Mouse (Mus musculus) forebrain, embryonic 13.5 days (tissue): ENCODE results near the gene Pla2g1b. TPM values are rescaled to one million over a fixed set of nuclear protein-coding genes. Genes with fewer than 3 reads are reported as not detected.
"Not testable (repeated sequence)": the region's sequence is repeated elsewhere in the genome, so short reads cannot be mapped to it uniquely, and the experiment has no call there.

Experiments
- ATAC-seq: fragments of 200-750 bp; cut with Nextera tagmentation; 2 replicates; pipeline ENCODE4 v1.8.0; 2017
- H3K27ac ChIP-seq: fragments of 300-500 bp; sonication (generic); 2 replicates; pipeline ENCODE4 v1.5.1; 2015; ENCODE audit warnings: inconsistent platforms, mild to moderate bottlenecking, moderate library complexity
- H3K27me3 ChIP-seq: fragments of 300-500 bp; sonication (generic); 2 replicates; pipeline ENCODE4 v1.6.1; 2015; ENCODE audit warnings: mild to moderate bottlenecking, inconsistent platforms
- H3K36me3 ChIP-seq: fragments of 300-500 bp; sonication (generic); 2 replicates; pipeline ENCODE4 v1.6.1; 2015; ENCODE audit warnings: mild to moderate bottlenecking, inconsistent platforms; ENCODE audit not compliant: poor library complexity, severe bottlenecking
- H3K4me1 ChIP-seq: fragments of 300-500 bp; sonication (generic); 2 replicates; pipeline ENCODE4 v1.6.1; 2015; ENCODE audit warnings: inconsistent platforms
- H3K4me2 ChIP-seq: fragments of 300-500 bp; sonication (generic); 2 replicates; pipeline ENCODE4 v1.6.1; 2015; ENCODE audit warnings: inconsistent platforms, mild to moderate bottlenecking, moderate library complexity
- H3K4me3 ChIP-seq: fragments of 300-500 bp; sonication (generic); 2 replicates; pipeline ENCODE4 v1.5.1; 2015; ENCODE audit warnings: mild to moderate bottlenecking, inconsistent platforms
- H3K9ac ChIP-seq: fragments of 300-500 bp; sonication (generic); 2 replicates; pipeline ENCODE4 v1.6.1; 2015; ENCODE audit warnings: mild to moderate bottlenecking, inconsistent platforms
- H3K9me3 ChIP-seq: fragments of 300-500 bp; sonication (generic); replicated peaks from 2 replicates; pipeline ENCODE4 v1.6.1; 2016; ENCODE audit warnings: inconsistent platforms
- WGBS: fragments of 180-500 bp; shearing (Covaris S2); methylation state at CpG from one replicate; pipeline ENCODE4 v1.1.7; 2015; 5-methylcytosine and 5-hydroxymethylcytosine counted together
- polyA plus RNA-seq: library from polyadenylated mRNA; unstranded; fragments of >200 nt; fragmentation: Nextera tagmentation; extraction: Ambion mirVana; gene quantifications from 2 replicates; pipeline ENCODE4 v1.2.1, GENCODE M21; 2015

Pla2g1b gene
- polyA plus RNA-seq, 1 experiment from 2014 or later, result not detected

GRCm38 (mm10) chr5:115488841-115489698 lies 23.0 kb downstream of the Pla2g1b start:
- WGBS, result under 1% methylated on average over 39 of the region's 39 CpGs
- Histone ChIP-seq H3K4me1 (peaks cover 29% of the 10 kb centered on the region), H3K9ac (peak overlapping the region; percentile 74), H3K9me3 (no peaks in the 10 kb centered on the region), H3K27ac (peak overlapping the region; percentile 100), H3K36me3 (no peaks in the 10 kb centered on the region), H3K27me3 (no peaks in the 10 kb centered on the region; the same call in 1 of the 2 replicates), H3K4me3 (peak overlapping the region; percentile 37), H3K4me2 (peak overlapping the region; percentile 71)
- peak; percentile 83 for ATAC-seq

- Histone ChIP-seq H3K4me1 (peaks cover 24% of the 10 kb centered on the region), H3K4me2 (peak overlapping the region; percentile 71), H3K9me3 (no peaks in the 10 kb centered on the region), H3K9ac (peak overlapping the region; percentile 81), H3K27ac (peak overlapping the region; percentile 100), H3K4me3 (peak overlapping the region; percentile 37), H3K27me3 (no peaks in the 10 kb centered on the region; the same call in 1 of the 2 replicates), H3K36me3 (no peaks in the 10 kb centered on the region)
- WGBS, result under 1% methylated on average over 50 of the region's 50 CpGs
- ATAC-seq, result peak; percentile 79
Measured at GRCm38 (mm10) chr5:115489699-115490637, 23.9 kb downstream of the Pla2g1b start.

GRCm38 (mm10) chr5:115490638-115491000 lies 24.6 kb downstream of the Pla2g1b start:
- no peaks in the 10 kb centered on the region for H3K36me3 ChIP-seq
- H3K9ac ChIP-seq, result no peak overlapping the region
- H3K9me3 ChIP-seq, result no peaks in the 10 kb centered on the region
- no peak overlapping the region for H3K4me3 ChIP-seq
- H3K27ac ChIP-seq, result peak overlapping the region; percentile 61
- H3K27me3 ChIP-seq, result no peaks in the 10 kb centered on the region; the same call in 1 of the 2 replicates
- H3K4me1 ChIP-seq, result peaks cover 24% of the 10 kb centered on the region
- WGBS, result 12% methylated on average over 8 of the region's 8 CpGs
- ATAC-seq, result no peak
- peak overlapping the region; percentile 71 for H3K4me2 ChIP-seq

GRCm38 (mm10) chr5:115491076-115491475 lies 25.0 kb downstream of the Pla2g1b start:
- no peak overlapping the region for H3K9ac ChIP-seq
- H3K4me3 ChIP-seq, result no peak overlapping the region
- ATAC-seq, result no peak
- H3K4me1 ChIP-seq, result peaks cover 24% of the 10 kb centered on the region
- H3K27ac ChIP-seq, result peak overlapping the region; percentile 61; the same call in 1 of the 2 replicates
- no peaks in the 10 kb centered on the region for H3K9me3 ChIP-seq
- no peaks in the 10 kb centered on the region; the same call in 1 of the 2 replicates for H3K27me3 ChIP-seq
- peak overlapping the region; percentile 71 for H3K4me2 ChIP-seq
- WGBS, result 44% methylated on average over 5 of the region's 5 CpGs
- no peaks in the 10 kb centered on the region for H3K36me3 ChIP-seq

- H3K4me3 ChIP-seq, result 0 out of 2 replicates have a peak overlapping the region, but pooled peaks have one; percentile 3
- H3K27me3 ChIP-seq, result no peaks in the 10 kb centered on the region; the same call in 1 of the 2 replicates
- H3K9ac ChIP-seq, result peak overlapping the region; percentile 34
- 4% methylated on average over 28 of the region's 28 CpGs for WGBS
- no peak for ATAC-seq
- H3K4me2 ChIP-seq, result peak overlapping the region; percentile 52
- peaks cover 24% of the 10 kb centered on the region for H3K4me1 ChIP-seq
- no peak overlapping the region for H3K27ac ChIP-seq
- H3K9me3 ChIP-seq, result no peaks in the 10 kb centered on the region
- no peaks in the 10 kb centered on the region for H3K36me3 ChIP-seq
Measured at GRCm38 (mm10) chr5:115491771-115492322, 25.8 kb downstream of the Pla2g1b start.

GRCm38 (mm10) chr5:115492711-115493335 lies 26.8 kb downstream of the Pla2g1b start:
- ATAC-seq, result no peak
- no peak overlapping the region for H3K27ac ChIP-seq
- 82% methylated on average over 6 of the region's 6 CpGs for WGBS
- no peaks in the 10 kb centered on the region for H3K36me3 ChIP-seq
- H3K27me3 ChIP-seq, result no peaks in the 10 kb centered on the region; the same call in 1 of the 2 replicates
- no peak overlapping the region for H3K4me3 ChIP-seq
- H3K9ac ChIP-seq, result no peak overlapping the region
- peaks cover 24% of the 10 kb centered on the region for H3K4me1 ChIP-seq
- H3K4me2 ChIP-seq, result no peak overlapping the region
- no peaks in the 10 kb centered on the region for H3K9me3 ChIP-seq

GRCm38 (mm10) chr5:115493441-115493840 lies 27.4 kb downstream of the Pla2g1b start:
- no peak for ATAC-seq
- WGBS, result 60% methylated on average over 5 of the region's 5 CpGs
- Histone ChIP-seq H3K9ac (no peak overlapping the region), H3K36me3 (no peaks in the 10 kb centered on the region), H3K4me3 (no peak overlapping the region), H3K4me2 (no peak overlapping the region), H3K27me3 (no peaks in the 10 kb centered on the region; the same call in 1 of the 2 replicates), H3K27ac (no peak overlapping the region), H3K4me1 (peaks cover 23% of the 10 kb centered on the region), H3K9me3 (no peaks in the 10 kb centered on the region)

GRCm38 (mm10) chr5:115495618-115496017 lies 29.6 kb downstream of the Pla2g1b start:
- not testable (repeated sequence) for H3K9ac ChIP-seq, H3K27ac ChIP-seq, H3K9me3 ChIP-seq, H3K27me3 ChIP-seq, H3K4me3 ChIP-seq, H3K4me2 ChIP-seq, H3K36me3 ChIP-seq, ATAC-seq
- peaks cover 18% of the 10 kb centered on the region for H3K4me1 ChIP-seq
- WGBS, result 84% methylated on average over 3 of the region's 3 CpGs

GRCm38 (mm10) chr5:115497033-115497432 lies 31.0 kb downstream of the Pla2g1b start:
- Histone ChIP-seq H3K36me3 (no peaks in the 10 kb centered on the region), H3K4me3 (no peak overlapping the region), H3K9me3 (no peaks in the 10 kb centered on the region), H3K27ac (no peak overlapping the region), H3K4me1 (peaks cover 4% of the 10 kb centered on the region), H3K9ac (no peak overlapping the region), H3K27me3 (no peaks in the 10 kb centered on the region; the same call in 1 of the 2 replicates), H3K4me2 (no peak overlapping the region)
- ATAC-seq, result no peak
- WGBS, result 85% methylated on average over 7 of the region's 7 CpGs

- Histone ChIP-seq H3K9ac (no peak overlapping the region), H3K4me2 (no peak overlapping the region), H3K4me1 (no peaks in the 10 kb centered on the region), H3K27ac (no peak overlapping the region), H3K36me3 (no peaks in the 10 kb centered on the region), H3K9me3 (no peaks in the 10 kb centered on the region), H3K27me3 (no peaks in the 10 kb centered on the region; the same call in 1 of the 2 replicates), H3K4me3 (no peak overlapping the region)
- no peak for ATAC-seq
- 61% methylated on average over 9 of the region's 9 CpGs for WGBS
Measured at GRCm38 (mm10) chr5:115498307-115499240, 32.5 kb downstream of the Pla2g1b start.
